Mouse (Mus musculus): ENCODE measurements around the gene Syngr2.

DNA sequence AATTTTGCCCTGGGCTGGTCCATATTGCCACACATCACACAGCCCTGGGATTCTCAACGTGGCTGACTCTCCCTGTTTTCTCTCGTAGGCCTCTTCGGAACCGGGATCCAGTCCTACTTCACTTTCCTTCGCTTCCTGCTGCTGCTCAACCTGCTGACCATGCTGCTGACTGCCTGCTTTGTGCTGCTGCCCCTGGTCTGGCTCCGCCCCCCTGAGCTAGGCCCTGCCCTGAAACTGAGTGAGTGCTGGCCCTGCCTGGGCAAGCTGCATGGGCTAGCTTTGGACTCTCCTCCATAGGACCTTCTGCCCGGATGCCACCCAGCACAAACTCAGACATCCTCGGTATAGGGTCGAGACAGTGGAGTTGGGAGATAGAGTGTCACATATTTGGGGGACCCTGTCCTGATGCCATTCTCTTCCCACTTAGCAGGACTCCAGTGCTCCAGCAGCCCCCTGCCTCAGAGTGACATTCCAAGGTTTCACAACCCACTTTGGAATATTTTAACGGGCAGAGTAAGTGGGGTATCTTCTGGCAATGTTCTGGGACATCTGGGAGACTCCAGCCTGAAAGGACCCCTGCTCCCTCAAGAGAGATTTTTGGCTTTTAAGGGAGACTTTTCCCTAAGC is 25.7 kb upstream of the Syngr2 start:
- TF ChIP-seq CTCF (IDR thresholded peaks at IDR 0.05; ENCODE audit: control insufficient read depth, insufficient read depth, low read length), result no peak
- no peak for TF ChIP-seq POLR2A (IDR thresholded peaks at IDR 0.05; ENCODE audit: borderline replicate concordance, control insufficient read depth, low read depth, low read length)
